Mouse (Mus musculus) stomach, postnatal 0 days (tissue): ENCODE data around the gene U2af1.
"Not testable (repeated sequence)": the region's sequence is repeated elsewhere in the genome, so short reads cannot be mapped to it uniquely, and the experiment has no call there.

Experiments
- CTCF ChIP-seq: IDR thresholded peaks from 2 replicates; pipeline ENCODE4 v1.5.1; 2016; ENCODE audit warnings: antibody characterized with exemption, low read depth, mild to moderate bottlenecking, moderate library complexity
- EP300 ChIP-seq: optimal IDR thresholded peaks from 2 replicates; pipeline ENCODE3; 2016; ENCODE audit warnings: antibody characterized with exemption

DNA sequence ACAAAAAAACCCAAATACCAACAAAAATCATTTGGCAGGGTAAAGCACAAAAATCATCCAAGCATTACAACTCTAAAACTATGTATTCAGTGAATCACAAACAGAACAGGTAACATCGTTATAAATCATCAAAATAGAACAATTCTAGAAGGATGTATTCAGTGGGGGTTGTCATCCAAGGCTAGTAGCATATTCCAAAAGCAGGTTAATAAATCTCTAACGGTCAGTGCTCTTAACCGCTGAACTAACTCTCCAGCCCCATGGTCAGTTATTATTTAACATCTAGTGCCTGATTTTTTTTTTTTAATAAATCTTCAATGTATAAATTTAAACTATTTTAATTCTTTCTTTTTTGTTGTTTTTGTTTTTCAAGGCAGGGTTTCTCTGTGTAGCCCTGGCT is 49.5 kb downstream of the U2af1 start:
- not testable (repeated sequence) for TF ChIP-seq CTCF, EP300
